Mouse (Mus musculus): ENCODE measurements around the gene Dhrs4.
A peak's percentile ranks its signal among the peaks of the same experiment; 100 is the strongest.

The Dhrs4 gene

GRCm38 (mm10) chr14:55478651-55479599, at the start of gene Dhrs4:
Gene Dhrs4, plus strand, starts transcription at chr14:55478758.
- peak; percentile 83 to 84 for DNase-seq

GRCm38 (mm10) chr14:55430255-55430654, 48.3 kb upstream of the Dhrs4 start:
- DNase-seq, result no peak

- no peak for DNase-seq
These were observed 45.5 kb upstream of the Dhrs4 start for GRCm38 (mm10) chr14:55433052-55433451.

- DNase-seq, result no peak
These were observed 43.7 kb upstream of the Dhrs4 start for GRCm38 (mm10) chr14:55434825-55435224.

- no peak for DNase-seq
These were observed 41.4 kb upstream of the Dhrs4 start for GRCm38 (mm10) chr14:55437118-55437517.

- DNase-seq, result peak; percentile 62 to 68
These were observed 40.3 kb upstream of the Dhrs4 start for GRCm38 (mm10) chr14:55438193-55438784.

GRCm38 (mm10) chr14:55457693-55458092, 20.9 kb upstream of the Dhrs4 start:
- no peak for DNase-seq

- DNase-seq, result peak; percentile 63 to 65
These were observed 20.3 kb upstream of the Dhrs4 start for GRCm38 (mm10) chr14:55458273-55458672.

GRCm38 (mm10) chr14:55458761-55459160, 19.8 kb upstream of the Dhrs4 start:
- no peak for DNase-seq

- no peak for DNase-seq
These were observed 18.8 kb upstream of the Dhrs4 start for GRCm38 (mm10) chr14:55459796-55460195.

GRCm38 (mm10) chr14:55460297-55460696, 18.3 kb upstream of the Dhrs4 start:
- no peak for DNase-seq

- DNase-seq, result no peak
These were observed 16.8 kb upstream of the Dhrs4 start for GRCm38 (mm10) chr14:55461757-55462156.

GRCm38 (mm10) chr14:55466481-55466880, 12.1 kb upstream of the Dhrs4 start:
- DNase-seq, result no peak

GRCm38 (mm10) chr14:55467108-55467507, 11.4 kb upstream of the Dhrs4 start:
- DNase-seq, result no peak

GRCm38 (mm10) chr14:55468301-55468741, 10.2 kb upstream of the Dhrs4 start:
- DNase-seq, result no peak

- no peak for DNase-seq
These were observed 9.5 kb upstream of the Dhrs4 start for GRCm38 (mm10) chr14:55469041-55469440.

- DNase-seq, result no peak
These were observed 8.7 kb upstream of the Dhrs4 start for GRCm38 (mm10) chr14:55469821-55470220.

- DNase-seq, result no peak
These were observed 7.8 kb upstream of the Dhrs4 start for GRCm38 (mm10) chr14:55470806-55471205.

GRCm38 (mm10) chr14:55475654-55476053, 2.9 kb upstream of the Dhrs4 start:
- no peak for DNase-seq

GRCm38 (mm10) chr14:55477421-55477820, 1.1 kb upstream of the Dhrs4 start:
- DNase-seq, result no peak

- DNase-seq, result no peak
These were observed 729 bp upstream of the Dhrs4 start for GRCm38 (mm10) chr14:55477829-55478228.

- no peak for DNase-seq
These were observed 1.1 kb downstream of the Dhrs4 start for GRCm38 (mm10) chr14:55479629-55480028.

- DNase-seq, result no peak
These were observed 6.0 kb downstream of the Dhrs4 start for GRCm38 (mm10) chr14:55484430-55485085.

All from thymus, postnatal 36 days (tissue).